Mouse (Mus musculus) limb, embryonic 13.5 days (tissue): ENCODE data around the gene Rorc. TPM values are rescaled to one million over a fixed set of nuclear protein-coding genes. Genes with fewer than 3 reads are reported as not detected.

ENCODE experiments used
- ATAC-seq: fragments of 200-750 bp; cut with Nextera tagmentation; 2 replicates; pipeline ENCODE4 v1.8.0; 2017; ENCODE audit warnings: low read depth, moderate number of reproducible peaks, moderate TSS enrichment; ENCODE audit not compliant: low FRiP score
- H3K27ac ChIP-seq: fragments of 300-500 bp; sonication (generic); 2 replicates; pipeline ENCODE4 v1.5.1; 2015; ENCODE audit warnings: inconsistent platforms, mild to moderate bottlenecking, moderate library complexity
- H3K27me3 ChIP-seq: fragments of 300-500 bp; sonication (generic); 2 replicates; pipeline ENCODE4 v1.6.1; 2015; ENCODE audit warnings: mild to moderate bottlenecking, inconsistent platforms
- H3K36me3 ChIP-seq: fragments of 300-500 bp; sonication (generic); 2 replicates; pipeline ENCODE4 v1.6.1; 2015; ENCODE audit warnings: inconsistent platforms, mild to moderate bottlenecking, moderate library complexity
- H3K4me1 ChIP-seq: fragments of 300-500 bp; sonication (generic); 2 replicates; pipeline ENCODE4 v1.6.1; 2015; ENCODE audit warnings: inconsistent platforms
- H3K4me2 ChIP-seq: fragments of 300-500 bp; sonication (generic); replicated peaks from 2 replicates; pipeline ENCODE4 v1.6.1; 2015; ENCODE audit warnings: inconsistent platforms, mild to moderate bottlenecking, moderate library complexity
- H3K4me3 ChIP-seq: fragments of 300-500 bp; sonication (generic); 2 replicates; pipeline ENCODE4 v1.5.1; 2015; ENCODE audit warnings: moderate library complexity, mild to moderate bottlenecking, inconsistent platforms
- H3K9ac ChIP-seq: fragments of 300-500 bp; sonication (generic); 2 replicates; pipeline ENCODE4 v1.6.1; 2015; ENCODE audit warnings: mild to moderate bottlenecking, inconsistent platforms
- H3K9me3 ChIP-seq: fragments of 300-500 bp; sonication (generic); 2 replicates; pipeline ENCODE4 v1.6.1; 2016; ENCODE audit warnings: inconsistent platforms
- WGBS: fragments of 180-500 bp; shearing (Covaris S2); methylation state at CpG from one replicate; pipeline ENCODE4 v1.1.7; 2015; 5-methylcytosine and 5-hydroxymethylcytosine counted together
- polyA plus RNA-seq: library from polyadenylated mRNA; unstranded; fragments of >200 nt; fragmentation: Nextera tagmentation; extraction: Ambion mirVana; gene quantifications from 2 replicates; pipeline ENCODE4 v1.2.1, GENCODE M21; 2015

The Rorc gene
- polyA plus RNA-seq, 1 experiment from 2014 or later = 1.0 TPM

GRCm38 (mm10) chr3:94441182-94441581 lies 68.6 kb downstream of the Rorc start:
- no peak overlapping the region for H3K27ac ChIP-seq
- no peak overlapping the region for H3K4me2 ChIP-seq
- no peaks in the 10 kb centered on the region for H3K9me3 ChIP-seq
- no peak for ATAC-seq
- peaks cover 18% of the 10 kb centered on the region for H3K36me3 ChIP-seq
- 41% methylated on average over 3 of the region's 3 CpGs for WGBS
- H3K27me3 ChIP-seq = peaks cover 6% of the 10 kb centered on the region; the same call in 1 of the 2 replicates
- H3K9ac ChIP-seq = no peak overlapping the region
- H3K4me1 ChIP-seq = peaks cover 11% of the 10 kb centered on the region
- no peak overlapping the region for H3K4me3 ChIP-seq

GRCm38 (mm10) chr3:94442951-94443596 lies 70.5 kb downstream of the Rorc start, which contains the start of gene Mrpl9:
Gene Mrpl9 (plus strand): TSS chr3:94443318.
- peak; percentile 98 for ATAC-seq
- no peaks in the 10 kb centered on the region for H3K9me3 ChIP-seq
- H3K9ac ChIP-seq = peak within 1 kb of the TSS; percentile 94
- peaks cover 6% of the 10 kb centered on the region; the same call in 1 of the 2 replicates for H3K27me3 ChIP-seq
- 0 out of 2 replicates have a peak within 1 kb of the TSS, but pooled peaks have one; percentile 10 for H3K27ac ChIP-seq
- H3K4me3 ChIP-seq = peak within 1 kb of the TSS; percentile 96
- H3K4me1 ChIP-seq = peaks cover 11% of the 10 kb centered on the region
- H3K36me3 ChIP-seq = peaks cover 37% of the 10 kb centered on the region
- under 1% methylated on average over 39 of the region's 39 CpGs for WGBS
- H3K4me2 ChIP-seq = peak within 1 kb of the TSS; percentile 87

GRCm38 (mm10) chr3:94443597-94443964 lies 71.0 kb downstream of the Rorc start, which contains the start of gene Oaz3:
Gene Oaz3 (minus strand): TSS chr3:94443915.
- WGBS = under 1% methylated on average over 24 of the region's 24 CpGs
- Histone ChIP-seq H3K4me3 (peak within 1 kb of the TSS; percentile 96), H3K4me2 (peak within 1 kb of the TSS; percentile 87), H3K36me3 (peaks cover 42% of the 10 kb centered on the region), H3K27ac (0 out of 2 replicates have a peak within 1 kb of the TSS, but pooled peaks have one; percentile 10), H3K4me1 (peaks cover 11% of the 10 kb centered on the region), H3K9me3 (no peaks in the 10 kb centered on the region), H3K27me3 (peaks cover 6% of the 10 kb centered on the region; the same call in 1 of the 2 replicates), H3K9ac (peak within 1 kb of the TSS; percentile 94)
- no peak; the same call in 1 of the 2 replicates for ATAC-seq

Other genes starting within 250 kb of the Rorc start
- gene Gm10696, start 194.6 kb upstream of the Rorc start, polyA plus RNA-seq = not detected in 2 replicates
- gene Gm5286, start 176.1 kb upstream of the Rorc start, polyA plus RNA-seq = not detected in 2 replicates
- not detected in 2 replicates for gene Gm4778, start 108.8 kb upstream of the Rorc start, polyA plus RNA-seq
- gene Them4, start 62.7 kb upstream of the Rorc start, polyA plus RNA-seq = 11.2 and 11.5 TPM in 2 replicates
- gene Them5, start 30.7 kb upstream of the Rorc start, polyA plus RNA-seq = 2.3 and 2.4 TPM in 2 replicates
- 2.5 and 3.1 TPM in 2 replicates for gene C2cd4d, start 10.4 kb upstream of the Rorc start, polyA plus RNA-seq
- gene Lingo4, start 25.7 kb downstream of the Rorc start, polyA plus RNA-seq = 0.06 and 0.14 TPM in 2 replicates
- 8.4 and 8.9 TPM in 2 replicates for gene Tdrkh, start 40.5 kb downstream of the Rorc start, polyA plus RNA-seq
- 66.8 and 67.0 TPM in 2 replicates for gene Mrpl9, start 70.5 kb downstream of the Rorc start, polyA plus RNA-seq
- 0.73 and 0.94 TPM in 2 replicates for gene Oaz3, start 71.1 kb downstream of the Rorc start, polyA plus RNA-seq
- 2.4 and 3.7 TPM in 2 replicates for gene Celf3, start 105.5 kb downstream of the Rorc start, polyA plus RNA-seq
- 1.8 and 2.0 TPM in 2 replicates for gene Riiad1, start 107.5 kb downstream of the Rorc start, polyA plus RNA-seq
- 56.7 and 66.8 TPM in 2 replicates for gene Snx27, start 209.9 kb downstream of the Rorc start, polyA plus RNA-seq